Mouse (Mus musculus) small intestine, adult 2 months (tissue): Measurements from ENCODE around the gene Gpr35. TPM values are rescaled to one million over a fixed set of nuclear protein-coding genes. Genes with fewer than 3 reads are reported as not detected.
A peak's percentile ranks its signal among the peaks of the same experiment; 100 is the strongest.

Experiments used
- H3K27ac ChIP-seq: fragments of 200-500 bp; 2 replicates; pipeline ENCODE4 v1.5.1; 2012; ENCODE audit warnings: low read depth, low read length, control low read depth, inconsistent platforms; ENCODE audit not compliant: insufficient read depth
- H3K27me3 ChIP-seq: fragments of 200-500 bp; 2 replicates; pipeline ENCODE4 v1.6.1; 2012; ENCODE audit warnings: mild to moderate bottlenecking, moderate library complexity, low read length, inconsistent platforms; ENCODE audit not compliant: control insufficient read depth, insufficient read depth
- H3K36me3 ChIP-seq: fragments of 200-500 bp; 2 replicates; pipeline ENCODE4 v1.6.1; 2012; ENCODE audit warnings: mild to moderate bottlenecking, low read length, control low read depth, inconsistent platforms; ENCODE audit not compliant: control insufficient read depth, insufficient read depth
- H3K4me1 ChIP-seq: fragments of 200-500 bp; 2 replicates; pipeline ENCODE4 v1.6.1; 2012; ENCODE audit warnings: low read length, inconsistent platforms, mixed read lengths; ENCODE audit not compliant: control insufficient read depth, insufficient read depth, insufficient read length
- H3K4me3 ChIP-seq: fragments of 200-500 bp; 2 replicates; pipeline ENCODE4 v1.5.1; 2012; ENCODE audit warnings: low read depth, mild to moderate bottlenecking, control low read depth, inconsistent platforms, low read length, moderate library complexity
- CTCF ChIP-seq: fragments of 200-500 bp; IDR thresholded peaks from 2 replicates; pipeline ENCODE4 v1.5.1; 2012; ENCODE audit warnings: low read depth, mild to moderate bottlenecking, control low read depth, inconsistent platforms, low read length, moderate library complexity, mixed read lengths; ENCODE audit not compliant: insufficient replicate concordance, insufficient read length; ENCODE audit errors: extremely low read depth
- POLR2A ChIP-seq: fragments of 200-500 bp; IDR thresholded peaks from 2 replicates; pipeline ENCODE4 v1.6.1; 2012; ENCODE audit warnings: low read depth, mild to moderate bottlenecking, control low read depth, inconsistent platforms, low read length, moderate library complexity
- WGBS: fragments of 180-500 bp; shearing (Covaris S2); methylation state at CpG from one replicate; pipeline ENCODE4 v1.1.7; 2018; 5-methylcytosine and 5-hydroxymethylcytosine counted together
- polyA plus RNA-seq: library from polyadenylated mRNA; depleted of rRNA; stranded (reverse); fragments of >200 nt; gene quantifications from 2 replicates; pipeline ENCODE4 v1.2.3, GENCODE M21; 2012

Gene Gpr35
- polyA plus RNA-seq, 1 experiment, result 25.9 TPM

DNA sequence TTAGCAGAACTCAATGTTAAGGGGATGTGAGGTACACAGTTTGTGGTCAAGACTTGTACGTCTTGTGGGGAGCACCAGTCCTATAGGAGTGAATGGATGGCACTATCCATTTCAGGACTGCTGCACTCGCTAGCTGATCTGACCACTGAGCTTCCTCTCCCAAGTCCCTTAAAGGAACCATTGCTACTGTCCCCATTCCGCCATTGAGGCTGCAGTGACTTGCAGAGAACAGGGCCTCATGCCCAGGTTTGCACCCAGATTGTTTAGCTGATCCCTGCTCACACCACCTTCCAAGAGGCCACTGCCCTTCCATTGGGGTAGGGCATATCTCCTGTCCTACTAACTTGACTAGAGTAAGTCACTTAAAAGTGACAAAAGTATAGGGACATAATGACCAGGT lies 42.0 kb upstream of the Gpr35 start:
- peaks cover 30% of the 10 kb centered on the region for H3K4me1 ChIP-seq
- TF ChIP-seq POLR2A, result no peak
- no peak for TF ChIP-seq CTCF
- no peak overlapping the region for H3K27ac ChIP-seq
- 95% methylated on average over 3 of the region's 3 CpGs for WGBS
- H3K4me3 ChIP-seq, result no peak overlapping the region
- no peaks in the 10 kb centered on the region for H3K27me3 ChIP-seq
- peaks cover 2% of the 10 kb centered on the region for H3K36me3 ChIP-seq

- Histone ChIP-seq H3K27me3 (no peaks in the 10 kb centered on the region), H3K4me1 (peaks cover 30% of the 10 kb centered on the region), H3K27ac (no peak overlapping the region), H3K36me3 (peaks cover 6% of the 10 kb centered on the region), H3K4me3 (no peak overlapping the region)
- peak; percentile 30; the same call in 1 of the 2 replicates for TF ChIP-seq CTCF
- no peak for TF ChIP-seq POLR2A
- 73% methylated on average over 4 of the region's 4 CpGs for WGBS
Observed at GRCm38 (mm10) chr1:92909068-92909467, 41.6 kb upstream of the Gpr35 start.

GRCm38 (mm10) chr1:92910239-92910885 lies 40.3 kb upstream of the Gpr35 start, which contains the start of gene Rnpepl1:
Gene Rnpepl1, plus strand, starts transcription at chr1:92910783.
- Histone ChIP-seq H3K36me3 (peaks cover 15% of the 10 kb centered on the region), H3K27me3 (no peaks in the 10 kb centered on the region), H3K4me1 (peaks cover 30% of the 10 kb centered on the region), H3K27ac (peak within 1 kb of the TSS; percentile 76), H3K4me3 (peak within 1 kb of the TSS; percentile 83)
- WGBS, result under 1% methylated on average over 44 of the region's 57 CpGs
- TF ChIP-seq POLR2A (peak; percentile 75; the same call in 1 of the 2 replicates), CTCF (peak; percentile 58)

- Histone ChIP-seq H3K36me3 (peaks cover 23% of the 10 kb centered on the region), H3K27me3 (no peaks in the 10 kb centered on the region), H3K4me1 (peaks cover 26% of the 10 kb centered on the region), H3K4me3 (peak overlapping the region; percentile 83), H3K27ac (peak overlapping the region; percentile 62)
- WGBS, result under 1% methylated on average over 84 of the region's 85 CpGs
- no peak for TF ChIP-seq CTCF
- TF ChIP-seq POLR2A, result 0 out of 2 replicates have a peak, but pooled peaks have one; percentile 25
Observed at GRCm38 (mm10) chr1:92910925-92911720, 39.5 kb upstream of the Gpr35 start.

DNA sequence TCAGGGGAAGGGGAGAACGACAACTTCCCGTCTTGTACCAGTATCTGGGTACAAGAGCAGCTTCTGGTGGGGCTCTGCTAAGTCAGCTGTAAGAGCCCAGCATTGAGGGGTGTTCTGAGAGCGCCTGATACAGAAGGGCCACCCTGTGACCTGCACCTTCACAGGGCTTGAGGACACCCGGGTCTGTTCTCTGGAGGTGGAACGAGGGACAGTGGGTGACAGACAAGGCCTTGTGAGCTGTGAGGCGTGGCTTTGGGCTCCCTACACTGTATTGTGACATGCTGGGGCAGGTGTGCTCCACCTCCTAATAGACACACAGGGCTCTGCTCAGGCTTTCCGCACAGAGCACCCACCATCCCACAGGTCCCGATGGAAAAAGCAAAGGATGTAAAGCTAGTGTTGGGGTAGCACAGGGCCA lies 38.9 kb upstream of the Gpr35 start:
- Histone ChIP-seq H3K4me3 (peak overlapping the region; percentile 83), H3K4me1 (peaks cover 26% of the 10 kb centered on the region), H3K27ac (peak overlapping the region; percentile 62), H3K36me3 (peaks cover 29% of the 10 kb centered on the region), H3K27me3 (no peaks in the 10 kb centered on the region)
- WGBS, result 11% methylated on average over 8 of the region's 8 CpGs
- TF ChIP-seq POLR2A (no peak), CTCF (no peak)

DNA sequence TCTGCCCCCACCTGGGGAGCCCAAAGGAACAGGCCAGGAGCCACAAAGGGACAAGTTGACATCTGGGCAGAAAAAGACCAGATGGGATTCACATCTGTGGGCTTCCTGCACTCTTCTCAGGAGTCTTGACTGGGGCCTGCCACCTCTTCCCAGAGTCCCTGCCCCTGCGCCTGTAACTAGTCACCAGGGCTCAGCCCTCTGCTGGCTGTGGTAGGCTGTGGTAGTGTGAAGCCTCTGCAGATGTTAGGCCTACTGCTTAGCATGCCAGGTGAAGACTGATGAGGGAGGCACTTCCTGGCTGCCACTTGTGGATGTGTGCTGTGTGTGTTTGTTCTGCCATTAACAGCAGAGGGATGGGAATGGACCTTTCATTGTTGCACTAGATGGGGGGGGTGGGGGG lies 38.4 kb upstream of the Gpr35 start:
- no peak for TF ChIP-seq CTCF
- no peak for TF ChIP-seq POLR2A
- Histone ChIP-seq H3K27ac (no peak overlapping the region), H3K36me3 (peaks cover 35% of the 10 kb centered on the region), H3K4me1 (peaks cover 26% of the 10 kb centered on the region), H3K4me3 (peak overlapping the region; percentile 83), H3K27me3 (no peaks in the 10 kb centered on the region)
- WGBS, result 37% methylated on average over 1 of the region's 1 CpGs

DNA sequence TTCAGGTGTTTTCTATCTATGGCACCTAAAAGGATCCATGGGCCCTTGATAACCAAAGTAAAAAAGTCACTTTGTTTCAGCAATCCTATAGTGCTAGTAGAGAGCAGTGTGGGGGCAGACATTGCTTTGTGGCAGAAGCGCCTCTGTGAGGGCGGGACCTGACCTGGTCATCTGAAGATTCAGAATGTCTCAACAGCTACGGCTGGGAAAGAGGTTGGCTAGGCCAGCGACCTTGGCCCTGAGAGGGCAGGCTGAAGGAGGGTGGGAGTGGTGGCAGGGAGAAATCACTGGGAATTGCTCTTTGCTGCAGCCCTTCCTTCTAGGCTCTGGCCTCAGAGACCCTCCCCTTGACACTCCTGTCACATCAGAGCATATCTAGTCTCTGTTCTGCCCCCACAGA lies 36.4 kb upstream of the Gpr35 start:
- WGBS, result 84% methylated on average over 4 of the region's 4 CpGs
- H3K27me3 ChIP-seq, result no peaks in the 10 kb centered on the region
- H3K27ac ChIP-seq, result no peak overlapping the region
- no peak for TF ChIP-seq CTCF
- no peak for TF ChIP-seq POLR2A
- H3K4me3 ChIP-seq, result no peak overlapping the region
- peaks cover 21% of the 10 kb centered on the region; the same call in 1 of the 2 replicates for H3K4me1 ChIP-seq
- peaks cover 54% of the 10 kb centered on the region for H3K36me3 ChIP-seq
